Mouse (Mus musculus): Measurements from ENCODE around the gene Mgmt.

Mgmt gene

DNA sequence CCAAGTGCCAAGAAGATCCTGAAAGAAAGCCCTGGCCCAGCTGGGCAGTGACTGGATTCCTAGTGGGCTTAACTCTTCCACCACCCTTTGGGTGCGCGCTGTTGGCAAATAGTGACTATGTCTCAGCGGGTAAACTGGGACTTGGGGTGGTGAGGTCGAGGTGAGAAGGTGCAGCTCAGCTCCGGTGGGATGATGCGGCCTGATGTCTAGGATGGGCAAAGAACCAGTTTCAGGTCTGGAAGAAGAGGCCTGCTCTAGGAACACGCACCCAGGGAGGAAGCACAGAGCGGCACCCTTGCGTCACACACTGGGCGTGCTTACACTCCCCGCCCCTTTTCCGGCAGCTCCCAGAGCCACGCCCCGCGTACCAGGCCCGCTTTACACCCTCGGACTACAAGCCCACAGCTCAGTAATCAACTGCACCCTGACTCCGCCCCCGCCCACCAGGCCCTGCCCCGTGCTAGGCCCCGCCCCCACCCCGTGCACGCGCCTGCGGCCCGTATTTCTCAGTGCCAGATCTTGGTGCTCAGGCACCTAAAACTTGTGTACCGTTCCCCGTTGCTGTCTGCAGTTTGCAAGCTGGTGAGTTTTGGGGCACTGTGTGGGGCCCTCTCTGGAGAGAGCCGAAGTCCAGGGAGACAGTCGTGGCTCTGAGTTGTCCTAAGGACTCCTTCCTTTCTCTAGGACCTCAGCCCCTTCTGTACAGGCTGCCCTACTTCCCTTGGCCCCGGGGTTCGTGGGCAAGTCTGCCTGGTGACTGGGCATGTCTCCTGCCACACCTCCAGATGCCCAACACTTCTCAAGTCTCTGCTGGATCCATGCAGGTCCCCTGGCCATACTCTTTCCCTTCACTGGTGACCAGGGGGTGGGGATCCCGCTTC, at the start of gene Mgmt:
Gene Mgmt, plus strand, starts transcription at position 509 of the 881 bp plus-strand sequence.
- peak; percentile 92 for DNase-seq

- no peak for DNase-seq
Observed at GRCm38 (mm10) chr7:136844835-136845234, 49.6 kb upstream of the Mgmt start.

- DNase-seq: no peak
Observed at GRCm38 (mm10) chr7:136845321-136845720, 49.1 kb upstream of the Mgmt start.

DNA sequence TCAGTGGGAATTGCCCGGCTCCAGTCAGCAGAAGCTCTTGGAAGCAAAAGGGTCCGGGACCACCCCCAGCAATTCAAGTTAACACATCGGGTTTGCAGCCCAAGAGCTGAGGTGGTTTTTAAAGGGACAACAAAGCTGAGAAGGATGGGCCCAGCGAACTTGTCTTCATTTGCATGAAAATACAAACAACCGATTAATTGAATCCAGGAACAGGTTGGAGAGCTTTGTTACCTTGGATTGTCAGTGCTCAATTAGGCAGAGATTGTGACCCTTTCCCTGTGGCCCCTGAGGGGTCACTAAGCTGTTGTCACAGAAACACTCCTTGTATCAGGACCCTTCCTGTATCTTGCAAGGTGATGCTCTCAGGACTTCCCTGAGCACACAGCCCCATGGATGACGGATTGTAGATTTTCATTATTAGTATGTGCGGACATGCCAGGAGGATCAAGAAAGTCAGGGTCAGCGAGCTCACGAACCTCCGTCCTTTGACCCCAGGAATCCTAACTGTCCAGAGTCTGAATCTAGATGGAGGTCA, 48.3 kb upstream of the Mgmt start:
- no peak for DNase-seq

GRCm38 (mm10) chr7:136847601-136848000, 46.8 kb upstream of the Mgmt start:
- no peak for DNase-seq

GRCm38 (mm10) chr7:136848761-136849160, 45.7 kb upstream of the Mgmt start:
- DNase-seq: no peak

DNA sequence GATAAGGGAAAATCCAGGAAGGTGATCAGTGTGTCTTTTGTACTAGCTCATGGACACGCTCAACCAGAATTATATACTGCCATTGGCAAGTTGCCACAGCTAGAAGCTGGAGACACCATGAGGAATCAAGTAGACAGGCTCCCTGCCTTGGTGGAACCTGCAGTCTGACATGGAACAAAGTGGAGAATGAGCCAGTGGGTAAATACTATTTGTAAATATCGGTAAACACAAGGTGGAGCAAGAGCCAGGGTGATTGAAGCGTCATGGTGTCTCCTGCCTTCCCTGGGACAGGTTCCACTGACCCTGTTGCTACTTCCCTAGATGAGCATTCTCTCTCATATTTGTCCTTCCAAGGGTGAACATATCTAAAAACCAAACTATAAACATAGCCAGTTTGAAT, 44.6 kb upstream of the Mgmt start:
- DNase-seq: no peak

- DNase-seq: peak; percentile 17
Observed at GRCm38 (mm10) chr7:136850339-136850738, 44.1 kb upstream of the Mgmt start.

GRCm38 (mm10) chr7:136851946-136852345, 42.5 kb upstream of the Mgmt start:
- DNase-seq: no peak

DNA sequence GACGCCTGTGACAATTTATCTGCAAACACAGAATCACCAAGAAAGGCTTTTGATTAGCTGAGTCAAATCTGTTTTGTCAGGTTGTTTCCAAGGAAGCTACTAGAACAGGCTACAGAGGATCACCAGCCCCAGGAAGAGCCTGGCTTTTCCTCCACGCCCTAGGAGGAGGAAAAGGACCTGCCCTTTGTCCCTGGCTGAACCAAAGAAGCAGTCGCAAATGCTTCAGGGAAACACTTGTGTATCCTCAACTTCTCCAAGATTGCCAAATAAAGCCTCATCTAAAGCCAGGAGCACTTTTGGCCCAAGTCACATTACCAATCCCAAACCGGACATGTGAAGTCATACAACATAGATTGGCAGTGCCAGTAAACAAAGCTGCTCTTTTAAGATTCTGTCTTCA, 41.7 kb upstream of the Mgmt start:
- no peak for DNase-seq

DNA sequence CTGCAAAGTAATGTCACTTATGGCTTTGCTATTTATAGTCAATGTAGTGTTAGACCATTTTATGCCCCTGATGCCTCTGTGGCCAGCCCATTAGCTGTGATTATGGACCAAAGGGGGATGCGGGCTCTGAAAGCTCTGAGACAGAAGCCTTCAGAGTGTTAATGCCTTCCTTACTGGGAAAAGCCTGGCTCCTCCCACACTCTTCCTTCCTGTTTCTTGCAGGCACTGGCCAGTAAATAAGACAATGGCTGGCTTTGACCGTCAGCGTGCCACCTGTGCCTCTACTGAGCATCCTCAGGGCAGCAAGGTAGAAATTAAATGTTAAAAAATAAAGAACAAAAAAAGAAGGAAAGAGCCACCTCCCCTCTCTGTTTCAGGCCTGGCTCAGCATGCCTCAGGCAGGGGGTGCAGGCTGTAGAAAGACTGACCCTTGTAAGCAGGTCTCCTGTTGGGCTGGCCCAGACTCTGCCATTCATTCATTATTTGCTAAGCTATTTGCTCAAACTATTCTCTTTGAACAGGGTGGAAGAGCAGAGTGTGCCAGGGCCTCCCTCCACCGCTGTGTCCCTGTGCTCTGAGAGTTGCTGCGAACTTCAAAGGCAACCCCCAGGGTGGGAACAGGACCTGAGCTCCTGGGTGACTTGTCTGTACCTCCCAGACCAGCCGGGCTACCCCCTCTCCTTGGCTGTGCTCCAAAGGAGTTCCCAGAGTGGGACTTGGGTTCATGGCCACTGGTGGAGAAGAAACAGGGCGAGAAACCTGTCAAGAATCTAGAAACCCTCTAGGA, 29.5 kb upstream of the Mgmt start:
- DNase-seq: no peak

GRCm38 (mm10) chr7:136865876-136866275, 28.5 kb upstream of the Mgmt start:
- DNase-seq: no peak

- no peak for DNase-seq
Observed at GRCm38 (mm10) chr7:136866535-136866934, 27.9 kb upstream of the Mgmt start.

GRCm38 (mm10) chr7:136871535-136871934, 22.9 kb upstream of the Mgmt start:
- DNase-seq: no peak

- DNase-seq: no peak
Observed at GRCm38 (mm10) chr7:136872059-136872458, 22.4 kb upstream of the Mgmt start.

- DNase-seq: no peak
Observed at GRCm38 (mm10) chr7:136874396-136874795, 20.0 kb upstream of the Mgmt start.

DNA sequence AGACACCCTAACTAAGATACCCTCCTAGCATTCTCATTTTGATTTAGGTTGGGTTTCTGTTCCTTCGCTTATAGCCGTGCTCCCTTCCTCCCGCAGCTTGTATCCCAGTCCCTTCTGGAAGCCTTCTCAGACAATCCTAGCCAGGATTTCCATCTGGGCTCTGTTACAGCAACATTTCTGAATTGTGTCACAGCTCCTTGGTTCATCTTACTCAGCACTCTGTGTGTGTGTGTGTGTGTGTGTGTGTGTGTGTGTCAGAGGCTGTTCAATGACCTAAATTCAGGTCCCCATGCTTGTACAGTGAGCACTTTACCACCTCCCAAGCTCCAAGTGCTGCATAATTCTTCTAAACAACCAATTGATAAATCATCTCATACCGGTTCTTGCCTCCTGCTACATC, 14.0 kb upstream of the Mgmt start:
- DNase-seq: peak; percentile 13

DNA sequence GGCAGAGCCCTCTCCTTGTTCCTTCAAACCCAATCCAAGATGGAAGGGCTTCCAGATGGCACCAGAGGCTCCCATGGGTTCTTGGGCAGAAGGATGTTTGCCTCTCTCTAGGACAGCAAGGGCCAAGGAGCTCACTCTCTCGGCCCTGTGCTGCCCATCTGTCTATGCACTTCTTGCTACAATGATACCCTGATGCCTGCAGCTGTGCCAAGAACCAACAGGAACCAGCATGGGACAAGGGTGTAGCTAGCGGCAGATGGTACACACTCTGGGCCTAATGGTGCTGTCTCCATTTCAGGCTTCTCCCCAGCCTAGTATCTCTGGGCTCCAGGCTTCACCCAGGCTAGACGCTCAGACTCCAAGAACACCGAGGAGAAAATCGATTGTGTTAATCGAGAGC, 6.3 kb upstream of the Mgmt start:
- no peak for DNase-seq

DNA sequence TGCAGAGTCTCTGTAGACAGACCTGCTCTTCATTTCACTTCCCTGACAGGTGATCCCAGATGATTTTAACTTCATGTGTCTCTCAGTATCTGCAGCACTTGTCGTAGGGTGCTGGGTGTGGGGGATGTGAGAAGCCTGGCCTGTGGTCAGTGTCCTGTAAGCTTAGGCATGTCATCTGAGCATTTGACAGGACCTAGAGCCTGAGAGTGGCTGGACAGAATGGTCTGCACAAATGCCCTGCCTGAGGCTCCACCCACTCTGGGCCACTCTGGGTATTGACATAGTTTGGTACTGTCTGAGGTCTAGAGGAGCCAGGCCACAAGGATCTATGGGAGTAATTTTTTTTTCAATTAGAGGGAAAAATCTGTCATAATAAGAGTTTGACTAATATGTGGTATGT, 942 bp downstream of the Mgmt start:
- no peak for DNase-seq

GRCm38 (mm10) chr7:136895851-136896250, 1.4 kb downstream of the Mgmt start:
- no peak for DNase-seq

DNA sequence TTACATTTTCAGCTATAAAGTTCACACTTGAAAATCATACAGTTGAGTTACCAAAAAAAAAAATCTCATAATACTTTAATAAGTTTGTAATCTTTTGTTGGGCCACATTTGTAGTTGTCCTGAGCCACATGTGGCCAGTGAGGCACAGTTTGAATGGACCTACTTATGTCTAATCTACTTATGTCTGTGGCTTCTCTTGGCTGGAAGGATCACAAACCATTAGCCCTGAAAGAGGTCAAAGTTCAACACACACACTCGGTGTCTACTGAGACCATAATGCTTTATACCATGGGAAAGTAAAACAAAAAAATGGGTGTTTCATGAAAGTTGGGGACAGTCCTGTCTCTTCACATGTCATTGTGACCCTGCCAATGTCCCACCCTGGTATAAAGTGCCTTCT, 3.1 kb downstream of the Mgmt start:
- no peak for DNase-seq

GRCm38 (mm10) chr7:136898005-136898404, 3.6 kb downstream of the Mgmt start:
- no peak for DNase-seq

DNA sequence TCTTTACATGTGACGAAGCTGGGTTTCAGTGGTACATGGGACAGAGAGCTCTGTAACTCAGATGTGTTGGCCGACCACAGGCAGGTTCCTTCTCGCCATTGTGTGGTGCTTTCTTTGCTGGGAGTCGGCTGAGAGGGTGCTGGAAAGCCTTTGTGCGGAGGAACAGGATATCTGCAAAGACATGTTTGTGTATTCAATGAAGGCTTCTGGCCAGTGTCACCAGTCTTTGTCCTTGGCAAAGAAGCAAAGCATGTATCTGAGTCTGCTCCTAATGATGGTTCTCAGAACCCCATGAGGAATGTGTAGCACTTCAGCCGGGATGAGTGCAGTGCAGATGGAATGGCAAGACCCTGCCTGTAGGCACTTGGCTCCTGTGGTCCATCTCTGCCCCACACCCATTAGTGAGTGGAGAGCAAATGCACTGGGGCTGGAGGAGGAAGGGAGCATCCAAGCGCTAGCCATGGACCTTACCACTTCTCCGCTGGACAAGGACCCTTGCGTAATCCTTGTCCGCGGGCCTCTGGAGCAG, 14.3 kb downstream of the Mgmt start:
- no peak for DNase-seq

DNA sequence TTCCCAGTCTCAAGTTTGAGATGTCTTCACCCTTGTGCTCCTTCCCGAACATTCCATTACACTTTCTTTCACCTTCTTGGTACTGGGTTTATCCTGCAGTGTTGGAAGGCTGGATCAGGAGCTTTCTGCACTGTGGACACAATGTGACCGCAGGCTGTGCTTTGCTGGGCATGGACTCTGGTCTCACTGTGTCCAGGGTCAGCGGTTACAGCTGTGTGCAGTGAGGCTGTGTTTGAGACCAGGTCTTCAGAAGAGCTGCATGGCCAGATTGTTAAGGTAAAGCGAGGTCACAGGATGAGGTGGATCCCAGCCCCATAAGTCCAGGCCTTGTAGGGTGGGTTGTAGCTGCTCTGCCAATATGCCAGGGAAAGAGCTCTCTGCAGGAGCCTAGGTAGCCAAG, 18.5 kb downstream of the Mgmt start:
- no peak for DNase-seq

All from lung, postnatal 14 days (tissue).